In genomic region chr6:22408808-22409589, GRCm38 (mm10) we compare ENCODE assay signal across 15 mouse cellular contexts. TPM values are rescaled to one million over a fixed set of nuclear protein-coding genes. Genes with fewer than 3 reads are reported as not detected.
DNase-seq lines count a peak whose midpoint lies in the region; ATAC-seq and TF ChIP-seq lines count a peak whose summit lies in the region.
"Had no signal": no experiment of that assay in that cellular context is flagged by ENCODE, and none has a peak within 500 bp of the region (broad histone marks: within the 10 kb centered on the region; RNA-seq: fewer than 3 reads in every experiment).

No protein-coding gene starts in this region.

- H3K9ac ChIP-seq in MEL (ENCODE audit: control insufficient read depth, low read depth, low read length, poor library complexity, severe bottlenecking), result peak overlapping the region; percentile 1
- H3K9ac ChIP-seq in hindbrain, postnatal 0 days (replicated peaks; ENCODE audit: low read length), result no peak overlapping the region

- H3K36me3 ChIP-seq in MEL (ENCODE audit: control insufficient read depth in 1 of 2, insufficient read depth in 2 of 2, low read length in 2 of 2), result no peaks in the 10 kb centered on the region; a peak in 2 of 4 replicates
- H3K36me3 ChIP-seq in splenic B cell, adult 2 months (ENCODE audit: control insufficient read depth, insufficient read depth, low read length, poor library complexity, severe bottlenecking), result no peaks in the 10 kb centered on the region
- no peaks in the 10 kb centered on the region for H3K36me3 ChIP-seq in hindbrain, postnatal 0 days (ENCODE audit: insufficient read depth, low read length)
- H3K36me3 ChIP-seq: limb, embryonic 10.5 days had no signal

- peak overlapping the region; percentile 45 to 63 for H3K4me3 ChIP-seq in MEL (ENCODE audit: control insufficient read depth in 1 of 2, insufficient read depth in 1 of 2, low read depth in 2 of 2, low read length in 2 of 2)
- no peak overlapping the region for H3K4me3 ChIP-seq in hindbrain, postnatal 0 days (ENCODE audit: low read length)
- H3K4me3 ChIP-seq: limb, embryonic 10.5 days had no signal

- DNase-seq in CD4-positive, CD25-positive, alpha-beta regulatory T cell, adult 2 months (ENCODE audit: low read depth, low spot score), result peak; percentile 62
- peak; percentile 24 for DNase-seq in MEL (ENCODE audit: low read depth, low spot score)
- DNase-seq in splenic B cell, adult 2 months (ENCODE audit: low read depth, low spot score), result peak; percentile 71
- DNase-seq in hindbrain, postnatal 0 days (ENCODE audit: low spot score), result no peak
- no peak for DNase-seq in adrenal gland, adult 18-20 months (ENCODE audit: low spot score in 2 of 2)
- DNase-seq: cerebellum, adult 9-10 months; embryo, embryonic 11 days; heart, postnatal 36 days; kidney, postnatal 25 days had no signal

- H3K4me2 ChIP-seq in hindbrain, postnatal 0 days (ENCODE audit: low read depth, low read length), result no peak overlapping the region

- no peaks in the 10 kb centered on the region for H3K79me2 ChIP-seq in MEL (ENCODE audit: control insufficient read depth, insufficient read depth, low read length, poor library complexity)

- no peak for TF ChIP-seq RAD21 in MEL (IDR thresholded peaks at IDR 0.05; ENCODE audit: low read depth, low read length)

- no peak overlapping the region for H3K27ac ChIP-seq in MEL (ENCODE audit: control insufficient read depth, low read depth, low read length)
- H3K27ac ChIP-seq in hindbrain, postnatal 0 days, result no peak overlapping the region
- H3K27ac ChIP-seq: limb, embryonic 10.5 days; stomach, postnatal 0 days had no signal

- TF ChIP-seq CTCF in MEL (IDR thresholded peaks at IDR 0.05 in 2 of 3, conservative IDR thresholded peaks at IDR 0.05 in 1 of 3; ENCODE audit: control insufficient read depth in 1 of 3, insufficient read depth in 1 of 3, low read depth in 2 of 3, low read length in 3 of 3, poor library complexity in 1 of 3, severe bottlenecking in 1 of 3), result no peak
- TF ChIP-seq CTCF in hindbrain, postnatal 0 days (IDR thresholded peaks at IDR 0.05; ENCODE audit: low read depth), result no peak

- no peak for TF ChIP-seq EP300 in MEL (IDR thresholded peaks at IDR 0.05; ENCODE audit: low read depth in 1 of 2, low read length in 2 of 2)

- no peak for TF ChIP-seq POLR2A in MEL (IDR thresholded peaks at IDR 0.05; ENCODE audit: control insufficient read depth in 1 of 2, insufficient read depth in 1 of 2, low read depth in 1 of 2, low read length in 2 of 2, poor library complexity in 1 of 2)

- ATAC-seq in inflammation-experienced regulatory T-cells, adult 6 months, result peak; percentile 55
- no peak for ATAC-seq in hindbrain, postnatal 0 days
- ATAC-seq in cerebellum, adult (ENCODE audit: insufficient number of reproducible peaks, low FRiP score, low TSS enrichment), result no peak
- ATAC-seq: forebrain, embryonic 14.5 days; intestine, postnatal 0 days had no signal

- H3K9me3 ChIP-seq in MEL (replicated peaks; ENCODE audit: insufficient read depth, low read length), result no peaks in the 10 kb centered on the region
- H3K9me3 ChIP-seq in hindbrain, postnatal 0 days (ENCODE audit: low read length), result no peaks in the 10 kb centered on the region
- H3K9me3 ChIP-seq: limb, embryonic 10.5 days had no signal

- H3K27me3 ChIP-seq in MEL (ENCODE audit: control insufficient read depth in 1 of 2, insufficient read depth in 2 of 2, low read length in 2 of 2), result no peaks in the 10 kb centered on the region
- no peaks in the 10 kb centered on the region for H3K27me3 ChIP-seq in splenic B cell, adult 2 months (ENCODE audit: control insufficient read depth, insufficient read depth, low read length, poor library complexity, severe bottlenecking)
- no peaks in the 10 kb centered on the region for H3K27me3 ChIP-seq in hindbrain, postnatal 0 days (ENCODE audit: insufficient read depth, low read length)

- H3K4me1 ChIP-seq in MEL (ENCODE audit: control insufficient read depth in 1 of 2, insufficient read depth in 2 of 2, low read length in 2 of 2), result peaks cover 0 to 2% of the 10 kb centered on the region in 2 experiments; a peak in 1 of 4 replicates
- no peaks in the 10 kb centered on the region for H3K4me1 ChIP-seq in hindbrain, postnatal 0 days (ENCODE audit: insufficient read depth, low read length)
- H3K4me1 ChIP-seq: limb, embryonic 10.5 days had no signal

- 60% methylated on average over 7 of the region's 7 CpGs for WGBS in hindbrain, postnatal 0 days

TF ChIP-seq in MEL, 35 proteins besides CTCF, POLR2A, EP300 and RAD21:
- TF ChIP-seq POLR2AphosphoS2 (IDR thresholded peaks at IDR 0.05; ENCODE audit: low read length) (no peak), ZKSCAN1 (IDR thresholded peaks at IDR 0.05; ENCODE audit: low read depth, low read length) (no peak), ETS1 (IDR thresholded peaks at IDR 0.05; ENCODE audit: low read depth, low read length) (0 out of 2 replicates have a peak, but pooled peaks have one; percentile 10), MAZ (IDR thresholded peaks at IDR 0.05; ENCODE audit: low read depth, low read length) (no peak), USF1 (IDR thresholded peaks at IDR 0.05; ENCODE audit: low read depth, low read length) (peak; percentile 53; the same call in 1 of the 2 replicates), MAFK (IDR thresholded peaks at IDR 0.05; ENCODE audit: borderline replicate concordance, low read depth, low read length) (no peak), SIN3A (IDR thresholded peaks at IDR 0.05; ENCODE audit: low read length) (no peak)
TF ChIP-seq in MEL: peak in this region for 2.

RNA-seq across cellular contexts. Expression of gene Fam3c, which starts 53.0 kb away (rescaled TPM):
- total RNA-seq in MEL (2012; rRNA removed), result 28.2 and 30.7 TPM in 2 replicates
- 100 to 1,000 TPM in 1 of 2 experiments, 10 to 100 TPM in 1; 28.2 to 396 TPM for polyA plus RNA-seq in MEL (2012; ENCODE audit: insufficient read depth in 1 of 2, insufficient read length in 2 of 2, low read depth in 1 of 2, low replicate concordance in 2 of 2, missing spikeins in 1 of 2)
- polyA plus RNA-seq in inflammation-experienced regulatory T-cells, adult 6 months (2017; shearing (Covaris generic)), result 100 to 1,000 TPM in 2 of 3 experiments, 10 to 100 TPM in 1; 87.6 to 140 (median 107) TPM
- 34.8 and 55.1 TPM in 2 replicates for total RNA-seq in hindbrain, postnatal 0 days (2014; rRNA removed)
- 116 and 122 TPM in 2 replicates for polyA plus RNA-seq in hindbrain, postnatal 0 days (2015; fragmentation: Nextera tagmentation; extraction: Ambion mirVana)
- total RNA-seq in adrenal gland, adult 18-20 months (2021), result 10 to 100 TPM; 52.3 to 53.1 TPM

Comparison
In these comparisons a context has a peak if more than half of its experiments do, and no peak if none do; other contexts are left out.
1. DNase-seq: peak in CD4-positive, CD25-positive, alpha-beta regulatory T cell, adult 2 months (single experiment), MEL (single experiment) and splenic B cell, adult 2 months (single experiment); none in hindbrain, postnatal 0 days (single experiment) and adrenal gland, adult 18-20 months (0 of 2).